Comparison of ENCODE assay signal across 11 mouse cellular contexts in genomic region chr13:107218351-107218750, GRCm38 (mm10).
DNase-seq lines count a peak whose midpoint lies in the region; ATAC-seq and TF ChIP-seq lines count a peak whose summit lies in the region.
"Had no signal": no experiment of that assay in that cellular context is flagged by ENCODE, and none has a peak within 500 bp of the region (broad histone marks: within the 10 kb centered on the region; RNA-seq: fewer than 3 reads in every experiment).

No protein-coding gene starts in this region.

- no peaks in the 10 kb centered on the region for H3K27me3 ChIP-seq in forebrain, embryonic 11.5 days (ENCODE audit: control insufficient read depth, insufficient read depth, low read length)
- H3K27me3 ChIP-seq in forebrain, embryonic 10.5 days (ENCODE audit: poor library complexity, severe bottlenecking), result no peaks in the 10 kb centered on the region
- H3K27me3 ChIP-seq in embryonic facial prominence, embryonic 15.5 days, result no peaks in the 10 kb centered on the region

- no peaks in the 10 kb centered on the region for H3K36me3 ChIP-seq in forebrain, embryonic 11.5 days (ENCODE audit: control insufficient read depth, insufficient read depth, low read length)
- H3K36me3 ChIP-seq in forebrain, embryonic 10.5 days (replicated peaks), result no peaks in the 10 kb centered on the region
- no peaks in the 10 kb centered on the region for H3K36me3 ChIP-seq in embryonic facial prominence, embryonic 15.5 days

- no peak overlapping the region for H3K4me2 ChIP-seq in forebrain, embryonic 11.5 days (ENCODE audit: low read depth, low read length, severe bottlenecking)
- H3K4me2 ChIP-seq in embryonic facial prominence, embryonic 15.5 days (replicated peaks), result no peak overlapping the region
- H3K4me2 ChIP-seq: heart, embryonic 11.5 days had no signal

- 0 out of 2 replicates have a peak, but pooled peaks cover 2% of the 10 kb centered on the region for H3K4me1 ChIP-seq in forebrain, embryonic 11.5 days (replicated peaks; ENCODE audit: control insufficient read depth, insufficient read depth, low read length)
- peaks cover 10% of the 10 kb centered on the region for H3K4me1 ChIP-seq in forebrain, embryonic 10.5 days
- no peaks in the 10 kb centered on the region for H3K4me1 ChIP-seq in embryonic facial prominence, embryonic 15.5 days
- H3K4me1 ChIP-seq in lung, adult 2 months (ENCODE audit: control insufficient read depth, insufficient read depth, low read length), result peaks cover 5% of the 10 kb centered on the region
- H3K4me1 ChIP-seq: megakaryocyte, embryonic 14.5 days had no signal

- TF ChIP-seq CTCF in lung, adult 2 months (IDR thresholded peaks at IDR 0.05; ENCODE audit: insufficient read depth, low read length), result no peak

- ATAC-seq in forebrain, embryonic 11.5 days (replicated peaks; ENCODE audit: low FRiP score), result 0 out of 2 replicates have a peak, but pooled peaks have one; percentile 27
- no peak for ATAC-seq in embryonic facial prominence, embryonic 15.5 days (ENCODE audit: insufficient number of reproducible peaks, low FRiP score, low TSS enrichment, low read depth)
- ATAC-seq in monocyte, adult 5-6 weeks (replicated peaks; ENCODE audit: insufficient number of reproducible peaks, low FRiP score, low TSS enrichment, poor library complexity, severe bottlenecking), result no peak

- H3K9me3 ChIP-seq in forebrain, embryonic 11.5 days (ENCODE audit: control insufficient read depth, low read length), result no peaks in the 10 kb centered on the region
- H3K9me3 ChIP-seq in forebrain, embryonic 10.5 days, result no peaks in the 10 kb centered on the region
- H3K9me3 ChIP-seq in embryonic facial prominence, embryonic 15.5 days (replicated peaks), result no peaks in the 10 kb centered on the region
- H3K9me3 ChIP-seq: megakaryocyte, embryonic 14.5 days had no signal

- no peak for TF ChIP-seq POLR2A in lung, adult 2 months (IDR thresholded peaks at IDR 0.05; ENCODE audit: borderline replicate concordance, extremely low read depth, low read depth, low read length)

- 46% methylated on average over 8 of the region's 8 CpGs for WGBS in forebrain, embryonic 11.5 days
- 68% methylated on average over 8 of the region's 8 CpGs for WGBS in forebrain, embryonic 10.5 days
- 37% methylated on average over 8 of the region's 8 CpGs for WGBS in embryonic facial prominence, embryonic 15.5 days
- WGBS in lung, adult 2 months, result 76% methylated on average over 8 of the region's 8 CpGs

- no peak overlapping the region for H3K9ac ChIP-seq in forebrain, embryonic 11.5 days (ENCODE audit: low read length)
- H3K9ac ChIP-seq in embryonic facial prominence, embryonic 15.5 days, result no peak overlapping the region

- DNase-seq in forebrain, embryonic 11.5 days (ENCODE audit: low spot score), result no peak
- DNase-seq in forebrain, embryonic 10.5 days (ENCODE audit: extremely low spot score, low spot score), result no peak
- peak; percentile 55 for DNase-seq in layer of hippocampus, adult 9-10 months (ENCODE audit: low spot score)
- DNase-seq in right cerebral cortex, adult 2 months (ENCODE audit: low spot score in 2 of 2), result peak; percentile 74
- no peak for DNase-seq in testis, postnatal 14 days (ENCODE audit: low spot score)
- no peak for DNase-seq in lung, adult 2 months
- DNase-seq: liver had no signal

- no peak overlapping the region for H3K27ac ChIP-seq in forebrain, embryonic 11.5 days (ENCODE audit: low read depth, low read length)
- H3K27ac ChIP-seq in forebrain, embryonic 10.5 days, result no peak overlapping the region
- peak overlapping the region; percentile 29; the same call in 1 of the 2 replicates for H3K27ac ChIP-seq in embryonic facial prominence, embryonic 15.5 days (replicated peaks)

- H3K4me3 ChIP-seq in forebrain, embryonic 11.5 days (ENCODE audit: low read depth, low read length), result no peak overlapping the region
- no peak overlapping the region for H3K4me3 ChIP-seq in forebrain, embryonic 10.5 days
- H3K4me3 ChIP-seq in embryonic facial prominence, embryonic 15.5 days (replicated peaks), result no peak overlapping the region
- H3K4me3 ChIP-seq in lung, adult 2 months (replicated peaks; ENCODE audit: extremely low read depth, low read depth, low read length), result no peak overlapping the region
- H3K4me3 ChIP-seq: megakaryocyte, embryonic 14.5 days had no signal

Comparison
In these comparisons a context has a peak if more than half of its experiments do, and no peak if none do; other contexts are left out.
1. DNase-seq: peak in layer of hippocampus, adult 9-10 months (single experiment) and right cerebral cortex, adult 2 months (2 of 2); none in forebrain, embryonic 11.5 days (single experiment), forebrain, embryonic 10.5 days (single experiment), testis, postnatal 14 days (single experiment) and lung, adult 2 months (single experiment).